Mouse (Mus musculus): Measurements from ENCODE around the gene Pum1. TPM values are rescaled to one million over a fixed set of nuclear protein-coding genes. Genes with fewer than 3 reads are reported as not detected.

The Pum1 gene
- total RNA-seq, 2 experiments from 2014 or later, result 57.7 to 61.6 TPM

DNA sequence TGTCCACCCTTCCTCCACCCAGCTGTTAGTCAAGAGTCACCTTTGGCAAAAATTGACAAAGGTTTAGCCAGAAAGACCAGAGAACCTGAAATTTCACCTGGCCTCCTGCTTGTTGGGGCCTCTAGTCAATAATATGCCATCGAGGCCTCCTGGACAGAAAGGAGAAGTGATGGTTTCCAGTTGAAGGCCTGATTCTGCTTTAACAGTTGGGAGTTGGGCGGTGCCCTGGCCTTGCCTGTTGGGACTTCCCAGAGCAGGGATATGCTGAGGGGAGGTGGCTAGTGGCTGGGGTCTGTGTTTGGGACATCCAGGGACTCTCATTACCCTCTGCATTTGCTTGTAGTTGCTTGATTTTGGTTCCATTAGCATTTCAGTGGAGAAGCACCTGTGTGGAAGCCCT is 119.4 kb downstream of the Pum1 start:
- DNase-seq, result no peak
- intact Hi-C loops (cut with DNase I), result loop anchor here (10.0 kb wide), 1 partner anchor 1062 kb away; the partner anchor contains the start of gene Mecr

DNA sequence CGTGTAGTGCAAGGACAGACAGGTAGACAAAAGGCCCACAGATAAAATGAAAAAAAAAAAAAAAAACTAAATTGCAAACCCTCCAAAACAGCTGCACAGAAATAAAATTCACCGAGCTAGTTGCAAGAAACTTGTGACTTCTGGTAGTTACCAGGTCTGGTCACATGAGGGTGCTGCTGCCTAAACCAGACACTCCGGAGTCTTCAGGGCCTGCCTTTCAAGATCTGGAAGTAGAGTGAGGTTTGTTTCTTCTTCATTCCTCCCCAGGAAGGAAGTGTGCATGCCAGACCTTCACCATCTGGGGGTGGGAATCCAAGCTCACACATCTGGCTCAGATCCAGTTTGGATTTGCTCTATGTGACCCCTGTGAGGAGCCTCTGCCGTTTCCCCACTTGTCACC is 121.6 kb downstream of the Pum1 start:
- intact Hi-C loops (cut with DNase I), result loop anchor here (10.0 kb wide), 1 partner anchor 1060 kb away; the partner anchor contains the start of gene Mecr
- DNase-seq, result peak; percentile 53 to 75

DNA sequence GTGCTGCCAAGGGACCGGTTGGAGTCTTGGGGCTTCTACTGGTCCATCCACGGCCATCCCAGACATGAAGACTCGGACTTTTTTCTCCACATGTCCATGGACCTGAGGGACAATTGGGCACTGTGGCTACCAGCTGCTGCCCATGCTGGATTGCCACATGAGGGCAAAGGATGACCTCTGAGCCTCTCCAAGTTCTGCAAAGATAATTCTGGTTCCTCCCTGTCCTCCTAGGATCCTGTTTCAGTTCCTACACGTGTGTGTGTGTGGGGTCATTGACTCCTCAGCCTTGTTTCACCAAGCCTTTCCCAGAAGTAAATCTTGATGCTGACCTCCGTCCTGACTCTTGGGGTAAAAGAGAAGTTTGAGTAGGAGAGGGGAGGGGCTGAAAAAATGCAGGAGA is 124.4 kb downstream of the Pum1 start:
- DNase-seq, result no peak
- intact Hi-C loops (cut with DNase I), result loop anchor here (10.0 kb wide), 1 partner anchor 1057 kb away; the partner anchor contains the start of gene Mecr

DNA sequence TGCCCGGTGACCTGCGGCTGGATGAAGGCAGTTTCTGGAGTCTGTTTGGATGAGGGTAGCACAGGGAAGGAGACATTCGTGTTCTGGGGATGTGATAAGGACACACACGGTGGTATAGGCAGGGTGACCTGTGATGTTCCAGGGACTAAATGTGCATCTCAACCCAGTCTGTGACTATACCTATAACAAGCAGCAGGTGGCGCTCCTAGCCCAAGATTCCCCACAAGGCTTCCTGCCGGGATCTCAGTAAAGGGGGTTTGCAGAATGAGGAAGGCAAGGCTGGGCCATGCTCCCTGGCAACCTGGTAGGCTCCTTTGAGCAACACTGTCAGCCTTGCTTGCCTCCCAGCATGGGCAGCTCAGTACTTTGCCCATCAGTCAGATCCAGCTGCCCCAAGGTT is 127.1 kb downstream of the Pum1 start:
- intact Hi-C loops (cut with DNase I), result loop anchor here (1.0 to 2.0 kb wide), 3 partner anchors 88 to 157 kb away; no protein-coding TSS in a partner anchor
- DNase-seq, result peak; percentile 86 to 90

DNA sequence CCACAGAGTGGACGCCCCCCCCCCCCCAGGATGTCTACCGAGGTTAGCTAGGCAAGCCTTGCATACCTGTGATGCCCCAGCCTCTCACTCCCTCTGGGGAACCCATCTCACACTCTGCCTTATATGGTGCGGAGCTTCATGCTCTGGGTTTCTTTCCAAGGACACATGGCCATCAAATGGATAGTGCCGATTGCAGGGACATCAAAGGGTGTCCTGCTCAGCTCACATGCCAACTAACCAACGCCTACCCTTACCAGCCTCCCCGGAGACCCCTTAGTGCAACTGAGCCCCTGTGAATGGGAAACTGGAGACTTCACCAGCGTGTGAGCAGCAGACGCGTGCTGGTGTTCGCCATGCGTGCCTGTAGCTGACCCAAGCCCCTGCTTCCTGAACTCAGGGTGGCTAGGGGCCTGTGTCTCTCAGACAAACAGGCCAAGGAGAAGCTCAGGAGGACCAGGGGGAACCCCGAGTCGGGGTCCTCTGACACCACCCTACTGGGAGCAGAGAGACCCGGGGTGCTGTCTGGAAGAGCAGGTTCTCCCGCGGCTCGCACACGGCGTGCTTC is 128.8 kb downstream of the Pum1 start:
- intact Hi-C loops (cut with DNase I), result loop anchor here (2.0 kb wide), 1 partner anchor 155 kb away; no protein-coding TSS in a partner anchor
- DNase-seq, result no peak

DNA sequence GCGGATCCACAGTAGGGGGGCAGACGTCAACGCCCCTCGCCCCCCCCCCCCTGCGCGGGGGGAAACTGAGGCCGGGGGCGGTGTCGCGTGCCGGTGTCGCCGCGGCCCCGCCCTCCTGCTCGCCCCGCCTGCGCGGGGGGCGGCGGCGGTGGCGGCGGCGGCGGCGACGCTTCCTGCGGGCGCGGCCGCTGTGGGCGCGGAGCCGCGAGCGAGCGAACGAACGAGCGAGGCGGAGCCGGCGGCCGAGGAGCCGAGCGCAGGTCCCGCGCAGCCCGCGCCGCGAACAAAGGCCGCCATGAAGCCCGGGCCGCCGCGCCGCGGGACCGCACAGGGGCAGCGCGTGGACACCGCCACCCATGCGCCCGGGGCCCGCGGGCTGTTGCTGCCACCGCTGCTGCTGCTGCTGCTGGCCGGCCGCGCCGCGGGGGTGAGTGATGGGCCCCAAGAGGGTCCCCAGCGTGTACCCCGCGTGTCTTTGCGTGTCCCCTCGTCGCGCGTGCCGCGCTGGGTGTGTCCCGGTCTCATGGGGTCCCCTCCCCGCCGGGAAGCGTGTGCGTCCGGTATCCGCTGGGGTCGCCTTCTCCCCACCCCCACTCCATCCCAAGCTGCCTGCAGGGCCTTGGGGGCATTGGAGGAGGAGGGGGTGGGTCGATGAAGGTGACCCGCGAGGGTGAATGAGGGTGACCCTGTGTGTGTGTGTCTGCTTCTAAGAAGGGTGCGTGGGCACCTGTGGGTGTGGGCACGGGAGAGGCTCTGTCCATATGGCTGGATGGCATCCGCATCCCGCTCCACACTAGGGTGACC is 129.5 kb downstream of the Pum1 start, which contains the start of gene Sdc3:
Gene Sdc3 (plus strand): TSS at position 162 of the 804 bp plus-strand sequence.
- DNase-seq, result peak; percentile 70 to 77
- intact Hi-C loops (cut with DNase I), result no loop called here

DNA sequence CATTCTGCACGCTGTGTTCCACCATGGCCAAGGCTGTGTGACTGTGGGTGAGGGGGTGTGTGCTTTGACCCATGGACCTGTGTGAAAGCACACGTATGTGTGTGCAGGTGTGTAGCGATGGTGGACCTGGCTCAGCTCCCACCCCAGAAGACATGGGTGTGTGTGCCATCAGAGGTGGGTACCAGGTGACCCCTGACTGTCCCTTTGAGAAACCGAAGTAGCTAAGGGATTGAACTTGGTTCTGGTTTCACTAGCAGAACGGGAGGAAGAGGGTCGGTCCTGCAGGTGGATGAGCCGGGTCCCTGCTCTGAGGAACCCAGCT is 130.0 kb downstream of the Pum1 start:
- intact Hi-C loops (cut with DNase I), result no loop called here

DNA sequence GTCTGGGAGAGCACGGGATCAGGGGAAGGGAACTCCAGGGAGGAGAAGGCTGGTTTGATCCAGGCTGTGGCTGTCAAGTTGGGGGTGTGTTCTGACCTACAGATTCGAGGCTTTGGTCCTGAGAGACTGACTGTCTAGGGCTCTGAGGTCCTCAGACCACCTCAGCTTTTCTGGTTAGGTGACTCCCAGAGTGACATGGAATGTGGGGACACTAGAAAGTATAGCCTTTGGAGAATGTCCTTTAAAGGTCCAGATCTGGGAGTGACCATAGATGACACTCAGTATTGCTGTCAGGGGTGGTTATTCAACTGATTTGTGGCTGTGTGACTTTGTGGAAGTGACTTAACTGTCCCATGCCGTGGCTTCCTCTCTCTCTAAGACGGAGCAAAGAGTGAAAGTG is 131.7 kb downstream of the Pum1 start:
- intact Hi-C loops (cut with DNase I), result loop anchor here (2.0 kb wide), 1 partner anchor 40 kb away; no protein-coding TSS in a partner anchor

More for the DNA sequence above, 130.0 kb downstream of the Pum1 start:
- no peak for DNase-seq

DNA sequence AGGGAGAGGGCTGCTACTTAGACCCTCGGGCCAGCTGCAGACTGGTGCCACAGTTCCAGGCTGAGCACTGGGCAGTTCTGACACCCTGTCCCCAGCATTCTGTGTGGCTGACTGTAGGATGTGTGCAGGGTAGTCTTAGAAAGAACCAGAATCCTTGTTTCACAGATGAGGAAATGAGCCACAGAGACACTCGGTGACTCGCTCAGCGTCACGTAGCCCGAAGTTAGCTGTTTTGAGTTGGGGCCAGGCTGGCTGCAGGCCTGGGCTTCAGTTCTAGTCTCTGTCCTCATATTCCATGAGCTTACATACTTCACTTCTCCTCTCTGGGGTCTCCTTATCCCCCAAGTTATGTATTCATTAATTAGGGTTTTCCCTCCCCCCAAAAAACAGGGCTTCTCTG is 132.8 kb downstream of the Pum1 start:
- no peak for DNase-seq
- intact Hi-C loops (cut with DNase I), result loop anchor here (2.0 kb wide), 1 partner anchor 39 kb away; no protein-coding TSS in a partner anchor

More for the DNA sequence above, 131.7 kb downstream of the Pum1 start:
- DNase-seq, result no peak

DNA sequence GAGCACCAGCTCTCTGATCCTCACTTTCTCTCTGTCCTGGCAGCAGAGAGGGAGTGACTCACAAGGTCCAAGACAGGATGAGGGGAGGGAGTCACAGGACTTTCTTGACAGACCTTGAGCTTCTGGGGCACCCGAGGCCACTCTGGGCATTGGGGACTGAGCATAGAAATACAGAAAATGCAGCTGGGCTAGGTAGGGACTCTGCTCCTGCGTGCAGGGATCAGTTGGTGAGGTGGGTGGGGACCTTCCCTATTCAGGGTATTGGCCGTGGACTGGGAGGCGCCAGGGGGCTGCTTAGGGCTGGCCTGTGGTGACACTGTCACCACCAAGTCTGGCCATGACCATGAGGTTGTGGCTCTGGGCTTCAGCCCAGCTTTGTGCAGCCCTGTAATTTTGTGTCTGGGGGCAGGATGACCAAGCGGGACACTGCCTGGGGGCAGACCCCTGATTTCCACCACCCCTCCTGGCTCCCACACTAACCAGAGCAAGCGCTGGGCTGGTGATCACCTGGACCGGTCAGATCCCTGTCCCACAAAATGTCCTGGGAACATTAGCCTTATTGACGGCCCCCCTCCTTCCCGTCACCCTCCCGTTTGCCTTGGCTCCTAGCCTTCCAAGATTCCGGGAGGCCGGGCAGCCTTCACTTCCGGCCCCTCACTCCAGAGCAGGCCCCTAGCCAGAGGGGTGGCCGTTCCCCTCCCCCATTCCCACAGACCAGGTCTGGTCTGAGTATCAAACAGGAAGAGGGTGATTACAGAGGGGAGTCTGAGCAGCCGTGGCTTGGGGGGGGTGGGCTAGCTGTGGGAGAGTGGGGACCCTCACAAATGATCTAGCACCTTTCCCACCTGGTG is 134.3 kb downstream of the Pum1 start:
- DNase-seq, result peak; percentile 63
- intact Hi-C loops (cut with DNase I), result no loop called here

DNA sequence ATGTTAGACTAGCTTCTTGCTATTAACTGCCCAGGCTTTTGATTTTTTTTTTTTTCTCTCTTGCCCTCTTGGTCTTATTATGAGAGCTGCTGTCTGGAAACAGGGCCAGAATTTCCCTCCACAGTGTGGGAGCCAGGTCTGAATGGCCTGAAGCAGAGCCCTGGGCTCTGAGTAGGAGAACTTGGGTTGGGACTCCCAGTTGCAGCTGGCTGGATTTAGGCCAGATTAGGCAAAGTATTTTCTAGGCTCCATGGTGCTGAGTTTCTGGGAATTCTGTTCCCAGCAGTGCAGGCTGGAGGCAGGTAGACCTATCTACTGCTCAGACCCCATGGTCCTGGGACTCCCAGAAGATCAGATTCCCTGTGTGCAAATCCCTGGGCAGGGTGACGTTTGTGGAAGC is 135.3 kb downstream of the Pum1 start:
- intact Hi-C loops (cut with DNase I), result no loop called here
- peak; percentile 22 to 45 for DNase-seq

DNA sequence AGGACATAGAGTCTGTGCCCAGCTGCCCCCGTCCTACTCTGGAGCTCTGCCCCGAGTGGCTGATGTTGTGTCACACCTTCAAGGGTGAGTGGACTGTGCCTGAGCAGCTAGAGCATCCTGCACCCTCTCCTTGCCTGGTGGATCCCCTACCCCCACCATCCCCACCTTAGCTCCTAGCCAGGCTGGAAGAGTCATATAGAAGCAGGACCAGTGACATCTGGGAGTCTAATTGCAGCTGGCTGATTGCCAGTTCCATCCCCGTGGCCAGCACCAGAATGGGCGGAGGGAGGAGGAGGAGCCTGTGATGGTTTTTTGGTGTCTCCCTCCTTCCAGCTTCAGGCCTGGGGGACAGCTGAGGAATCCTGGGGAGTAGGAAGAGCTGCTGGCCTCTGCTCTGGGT is 136.0 kb downstream of the Pum1 start:
- DNase-seq, result peak; percentile 49 to 66
- intact Hi-C loops (cut with DNase I), result no loop called here

DNA sequence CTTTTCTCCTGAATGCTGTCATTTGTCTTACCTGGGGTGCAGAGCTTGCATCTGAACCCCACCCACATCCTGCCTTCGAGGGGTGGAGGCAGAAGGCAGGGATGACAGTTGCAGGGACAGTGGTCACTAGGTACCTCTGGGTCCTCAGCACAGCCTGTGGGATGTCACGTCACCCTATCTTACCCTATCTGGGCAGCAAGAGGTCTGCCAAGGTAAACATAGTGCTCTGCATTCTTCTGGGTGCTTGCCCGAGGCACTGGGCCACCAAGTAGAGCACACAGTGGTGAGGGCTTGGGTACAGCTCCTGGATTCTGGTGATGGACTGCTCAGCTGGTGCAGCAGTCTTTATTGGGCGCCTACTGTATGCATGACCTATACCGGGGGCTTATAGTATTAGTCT is 136.5 kb downstream of the Pum1 start:
- intact Hi-C loops (cut with DNase I), result no loop called here
- DNase-seq, result no peak

DNA sequence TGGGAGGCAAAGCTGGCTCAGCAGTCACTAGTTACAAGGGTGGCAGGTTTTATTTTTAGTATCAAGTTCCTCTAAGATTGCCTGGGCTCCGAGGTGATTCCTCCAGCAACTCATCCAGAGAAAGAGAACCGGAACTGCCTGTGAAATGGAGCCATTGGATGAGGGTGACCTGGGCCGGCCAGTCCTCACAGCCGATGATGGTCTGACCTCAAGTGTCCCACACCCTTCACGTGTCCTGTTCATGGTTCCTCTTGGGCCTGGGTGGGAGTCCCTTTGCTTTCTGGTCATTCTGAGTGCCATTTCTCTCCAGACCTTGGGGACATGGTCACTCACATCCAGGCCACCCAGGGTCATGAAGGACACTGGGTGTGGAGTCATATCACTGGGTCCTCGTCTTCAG is 137.0 kb downstream of the Pum1 start:
- intact Hi-C loops (cut with DNase I), result no loop called here
- DNase-seq, result no peak

DNA sequence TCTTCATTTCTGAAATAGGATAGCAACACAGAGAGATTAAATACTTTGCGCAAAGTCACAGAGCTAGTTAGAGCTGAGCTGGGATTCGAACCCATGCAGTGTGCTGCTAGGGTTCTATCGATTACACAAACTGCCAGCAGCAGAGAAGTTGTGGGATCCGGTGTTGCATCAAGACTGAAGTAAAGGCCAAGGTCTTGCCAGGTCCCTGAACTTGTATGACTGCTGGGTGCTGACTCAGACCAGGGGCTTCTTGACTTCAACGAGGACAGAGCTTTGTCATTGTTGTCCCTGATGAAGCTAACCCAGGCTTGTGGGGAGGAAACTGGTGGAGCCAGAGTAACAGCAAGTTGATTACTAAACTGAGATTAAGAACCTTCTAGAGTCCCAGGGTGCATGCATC is 138.1 kb downstream of the Pum1 start:
- intact Hi-C loops (cut with DNase I), result no loop called here
- no peak for DNase-seq

DNA sequence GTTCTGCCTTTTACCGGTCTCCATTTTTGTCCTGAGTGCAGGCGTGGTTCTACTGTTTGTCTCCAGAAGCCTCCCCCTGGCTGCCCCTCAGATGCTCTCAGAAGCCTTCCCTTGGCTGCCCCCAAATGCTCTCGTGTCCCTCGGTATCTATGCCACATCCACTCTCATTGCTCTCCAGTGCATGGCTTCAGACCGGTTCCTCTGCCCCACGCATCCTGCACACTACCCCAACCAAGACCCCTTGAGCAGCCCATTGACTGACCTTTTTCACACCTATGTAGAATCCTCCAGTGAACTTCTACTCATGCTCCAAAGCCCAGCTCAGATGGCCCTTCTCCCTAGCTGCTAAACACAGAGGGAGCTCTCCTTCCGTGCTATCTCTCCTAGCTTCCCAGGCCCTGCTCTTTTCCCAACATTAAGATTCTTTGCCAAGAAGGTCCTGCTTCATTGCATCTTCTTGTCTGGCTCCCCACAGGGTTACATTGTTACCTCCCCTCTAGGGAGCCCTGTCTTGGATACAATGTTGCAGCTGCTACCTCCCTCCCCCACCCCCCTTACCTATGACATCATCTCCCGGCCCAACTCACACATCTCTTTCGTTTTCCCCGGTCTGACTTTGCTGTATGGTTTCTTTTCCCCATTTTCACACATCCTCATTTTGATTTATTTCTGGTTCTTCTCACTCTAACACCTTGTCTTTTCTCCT is 138.7 kb downstream of the Pum1 start:
- DNase-seq, result peak; percentile 32 to 37
- intact Hi-C loops (cut with DNase I), result no loop called here

DNA sequence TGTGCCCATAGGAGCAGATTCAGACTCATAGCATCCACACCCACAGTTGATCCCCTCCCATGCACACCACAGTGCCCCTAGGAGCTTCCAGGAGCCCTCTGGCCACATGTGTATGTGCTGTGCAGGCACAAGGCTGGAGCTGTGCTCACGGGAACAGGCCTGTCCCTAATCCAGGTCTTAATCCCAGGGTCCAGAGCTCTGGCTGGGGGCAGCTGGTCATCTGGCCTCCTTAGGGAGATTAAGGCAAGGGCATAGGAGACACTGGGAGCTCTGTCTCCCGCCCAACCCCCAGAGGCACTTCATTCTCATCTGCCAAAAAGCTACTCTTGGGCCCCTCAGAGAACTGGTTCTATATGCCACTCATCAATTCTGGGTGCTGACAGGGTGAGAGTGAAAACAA is 140.5 kb downstream of the Pum1 start:
- intact Hi-C loops (cut with DNase I), result no loop called here
- no peak for DNase-seq

DNA sequence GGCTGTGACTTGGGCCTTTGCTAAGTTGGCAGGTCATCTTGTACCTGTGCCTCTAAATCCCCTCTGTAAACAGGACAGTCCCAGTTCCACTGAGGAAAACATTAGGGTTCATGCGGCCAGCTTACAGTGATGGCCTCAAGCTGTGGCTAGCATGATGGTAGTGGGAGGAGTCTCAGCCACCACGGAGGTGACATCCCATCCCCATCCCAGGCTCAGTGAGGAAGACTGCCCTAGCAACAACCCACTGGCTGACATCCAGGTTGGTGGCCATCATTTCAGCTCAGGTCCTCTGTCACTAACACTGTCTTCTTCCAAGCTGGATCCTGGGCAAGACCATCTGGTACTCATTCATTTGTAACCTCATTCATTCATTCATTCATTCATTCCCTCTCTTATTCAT is 141.2 kb downstream of the Pum1 start:
- no peak for DNase-seq
- intact Hi-C loops (cut with DNase I), result no loop called here

DNA sequence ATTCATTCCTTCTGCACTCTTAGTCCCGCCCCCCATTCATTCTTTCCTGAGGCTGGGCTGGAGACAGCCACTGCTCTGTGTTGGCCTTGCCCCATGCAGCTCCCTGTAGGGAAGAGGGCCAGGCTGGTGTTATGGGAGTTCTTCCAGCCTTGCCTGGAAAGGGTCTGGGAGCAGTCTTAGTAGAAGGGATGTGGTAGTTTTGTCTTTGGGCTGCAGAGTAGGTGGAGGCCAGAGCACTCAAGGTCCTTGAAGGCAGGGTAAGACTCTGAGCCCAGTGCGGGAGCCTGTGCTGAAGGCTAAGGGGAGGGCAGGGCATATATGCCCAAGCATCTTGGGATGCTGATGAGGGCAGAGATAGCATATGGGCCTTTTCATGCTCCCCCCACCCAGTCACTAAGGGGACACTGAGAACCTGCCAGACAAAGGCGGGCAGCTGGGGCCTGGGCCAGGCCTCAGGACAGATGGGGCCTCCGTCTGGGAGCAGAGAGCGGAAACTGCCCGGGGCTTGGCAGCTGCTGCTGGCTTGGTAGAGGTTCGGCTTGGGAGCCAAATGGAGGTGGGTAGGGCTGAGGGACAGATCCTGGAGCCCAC is 141.7 kb downstream of the Pum1 start:
- intact Hi-C loops (cut with DNase I), result no loop called here
- peak; percentile 55 to 59 for DNase-seq

DNA sequence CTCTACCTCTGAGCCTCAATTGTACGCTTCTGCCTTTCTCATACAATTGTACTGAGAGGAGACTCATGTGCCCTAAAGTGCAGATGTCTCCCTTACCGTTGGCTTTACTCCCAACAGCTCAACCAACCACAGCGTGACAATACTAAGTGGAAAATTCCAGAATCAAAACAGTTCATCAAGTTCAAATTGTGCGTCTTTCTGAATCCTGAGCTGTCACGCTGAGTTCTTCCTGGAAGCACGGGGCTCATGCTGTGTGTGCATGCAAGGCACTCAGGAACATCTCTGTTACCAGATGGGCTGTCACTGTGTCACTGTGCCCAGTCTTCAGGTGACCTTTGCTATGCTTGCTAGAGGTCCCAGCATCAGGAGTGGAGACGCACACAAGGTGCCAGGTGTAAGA is 142.6 kb downstream of the Pum1 start:
- DNase-seq, result no peak
- intact Hi-C loops (cut with DNase I), result no loop called here

Data from heart, postnatal 14 days (tissue).